ENCODE assay signal across 9 mouse cellular contexts in the genomic region with DNA sequence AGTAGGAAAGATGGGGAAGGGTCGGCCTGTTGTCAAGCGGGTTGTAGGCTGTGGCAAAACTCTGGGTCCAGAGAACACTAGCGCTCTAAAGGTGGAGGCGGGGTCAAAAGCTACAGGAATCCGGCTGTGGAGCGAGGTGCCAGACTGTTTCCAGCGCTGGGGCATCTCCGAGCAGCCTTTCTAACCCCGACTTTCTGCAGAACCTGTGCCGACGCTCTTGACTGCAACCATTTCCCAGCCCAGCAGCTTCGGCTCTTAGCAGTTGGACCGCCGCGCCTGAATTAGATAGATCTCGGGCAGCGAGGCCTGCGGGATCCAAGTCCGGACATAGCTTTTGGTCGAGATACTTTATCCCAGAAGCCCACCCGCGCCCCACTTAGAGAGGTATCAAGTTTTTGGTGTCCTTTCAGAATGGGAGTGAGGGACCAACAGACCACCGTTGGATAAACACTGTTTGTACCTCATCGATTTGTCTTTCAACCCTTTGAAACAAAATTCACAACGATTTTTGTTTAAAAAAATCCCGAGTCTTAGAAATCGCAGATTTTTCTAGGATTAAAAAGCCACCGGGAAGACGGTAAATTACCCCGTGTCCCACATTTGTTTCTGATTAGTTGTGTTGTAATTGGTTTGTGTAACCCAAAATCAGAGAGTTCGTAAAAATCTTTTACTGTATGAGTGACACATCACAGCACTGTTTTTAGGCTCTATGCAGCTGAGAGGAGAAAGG. TPM values are rescaled to one million over a fixed set of nuclear protein-coding genes. Genes with fewer than 3 reads are reported as not detected.
DNase-seq lines count a peak whose midpoint lies in the region; ATAC-seq and TF ChIP-seq lines count a peak whose summit lies in the region.
"Had no signal": no experiment of that assay in that cellular context is flagged by ENCODE, and none has a peak within 500 bp of the region (broad histone marks: within the 10 kb centered on the region; RNA-seq: fewer than 3 reads in every experiment).

No protein-coding gene starts in this region.

- no peak overlapping the region for H3K9ac ChIP-seq in ES-Bruce4 (ENCODE audit: low read depth, poor library complexity, severe bottlenecking)
- no peak overlapping the region for H3K9ac ChIP-seq in heart, embryonic 12.5 days
- peak overlapping the region; percentile 50 for H3K9ac ChIP-seq in stomach, embryonic 14.5 days (replicated peaks; ENCODE audit: low read depth, low read length)
- H3K9ac ChIP-seq: liver, embryonic 15.5 days had no signal

- no peak overlapping the region for H3K27ac ChIP-seq in ES-Bruce4 (ENCODE audit: insufficient read depth, low read length)
- H3K27ac ChIP-seq in heart, embryonic 12.5 days (ENCODE audit: poor library complexity, severe bottlenecking): no peak overlapping the region
- peak overlapping the region; percentile 81 for H3K27ac ChIP-seq in stomach, embryonic 14.5 days (ENCODE audit: low read length)
- H3K27ac ChIP-seq: liver, embryonic 15.5 days had no signal

- no peaks in the 10 kb centered on the region for H3K4me1 ChIP-seq in ES-Bruce4 (ENCODE audit: control insufficient read depth, insufficient read depth, low read length)
- peaks cover 27% of the 10 kb centered on the region for H3K4me1 ChIP-seq in heart, embryonic 12.5 days (replicated peaks)
- peaks cover 16% of the 10 kb centered on the region for H3K4me1 ChIP-seq in stomach, embryonic 14.5 days (ENCODE audit: control insufficient read depth, insufficient read depth, low read length)

- intact Hi-C loops in gastrocnemius, postnatal 14 days (cut with DNase I; ENCODE audit: low total_unique reads): loop anchor here (10.0 kb wide), 2 partner anchors 75 to 385 kb away; no protein-coding TSS in a partner anchor

- DNase-seq in cerebellum, postnatal 25 days: peak; percentile 25 to 45
- DNase-seq in kidney, postnatal 14 days: peak; percentile 14
- DNase-seq in gastrocnemius, postnatal 14 days: no peak

- no peak for TF ChIP-seq CTCF in ES-Bruce4 (IDR thresholded peaks at IDR 0.05; ENCODE audit: low read depth, low read length)

- no peaks in the 10 kb centered on the region for H3K36me3 ChIP-seq in ES-Bruce4 (ENCODE audit: control insufficient read depth, insufficient read depth, low read length, poor library complexity, severe bottlenecking)
- no peaks in the 10 kb centered on the region for H3K36me3 ChIP-seq in heart, embryonic 12.5 days
- no peaks in the 10 kb centered on the region for H3K36me3 ChIP-seq in stomach, embryonic 14.5 days (ENCODE audit: control insufficient read depth, insufficient read depth, low read length)
- H3K36me3 ChIP-seq: liver, embryonic 15.5 days had no signal

- TF ChIP-seq EP300 in ES-Bruce4 (IDR thresholded peaks at IDR 0.05; ENCODE audit: insufficient read depth, low read depth, low read length): no peak

- H3K27me3 ChIP-seq in ES-Bruce4 (ENCODE audit: control insufficient read depth, insufficient read depth, low read length, poor library complexity, severe bottlenecking): peaks cover 22% of the 10 kb centered on the region
- peaks cover 65% of the 10 kb centered on the region for H3K27me3 ChIP-seq in heart, embryonic 12.5 days (replicated peaks)
- H3K27me3 ChIP-seq in stomach, embryonic 14.5 days (ENCODE audit: control insufficient read depth, insufficient read depth, low read length): peaks cover 6% of the 10 kb centered on the region; the same call in 1 of the 2 replicates

- 2% methylated on average over 31 of the region's 31 CpGs for WGBS in heart, embryonic 12.5 days
- 1% methylated on average over 31 of the region's 31 CpGs for WGBS in stomach, embryonic 14.5 days

- peak overlapping the region; percentile 88 for H3K4me2 ChIP-seq in heart, embryonic 12.5 days
- H3K4me2 ChIP-seq in stomach, embryonic 14.5 days (replicated peaks; ENCODE audit: low read depth, low read length): peak overlapping the region; percentile 80

- H3K9me3 ChIP-seq in ES-Bruce4 (replicated peaks; ENCODE audit: control insufficient read depth, insufficient read depth, low read length, poor library complexity, severe bottlenecking): no peaks in the 10 kb centered on the region
- H3K9me3 ChIP-seq in heart, embryonic 12.5 days (replicated peaks): no peaks in the 10 kb centered on the region
- H3K9me3 ChIP-seq in stomach, embryonic 14.5 days (ENCODE audit: control insufficient read depth, low read depth, low read length): no peaks in the 10 kb centered on the region
- H3K9me3 ChIP-seq: liver, embryonic 15.5 days had no signal

- ATAC-seq in cerebellum, adult (ENCODE audit: insufficient number of reproducible peaks, low FRiP score, low TSS enrichment): no peak
- no peak for ATAC-seq in heart, embryonic 12.5 days (ENCODE audit: insufficient number of reproducible peaks, low FRiP score)
- ATAC-seq in stomach, embryonic 14.5 days (ENCODE audit: insufficient number of reproducible peaks, insufficient read depth, low FRiP score, low read depth): no peak
- no peak for ATAC-seq in erythroid progenitor cell, adult 5-6 weeks (replicated peaks; ENCODE audit: low FRiP score, poor library complexity, severe bottlenecking)

- peak overlapping the region; percentile 29; the same call in 1 of the 2 replicates for H3K4me3 ChIP-seq in ES-Bruce4 (ENCODE audit: low read depth, low read length)
- H3K4me3 ChIP-seq in heart, embryonic 12.5 days: peak overlapping the region; percentile 52
- peak overlapping the region; percentile 49 for H3K4me3 ChIP-seq in stomach, embryonic 14.5 days (ENCODE audit: low read depth, low read length)

- TF ChIP-seq POLR2A in ES-Bruce4 (IDR thresholded peaks at IDR 0.05; ENCODE audit: insufficient read depth, low read length): no peak

RNA-seq across cellular contexts. Expression of a gene that starts 1.4 kb away (rescaled TPM):
- polyA plus RNA-seq in ES-Bruce4 (2011; ENCODE audit: insufficient read depth, insufficient read length, low read depth, missing spikeins): 0.44 TPM in 1 of 2 replicates, not detected in the other
- 0.59 and 1.0 TPM in 2 replicates for polyA plus RNA-seq in heart, embryonic 12.5 days (2016; fragmentation: Nextera tagmentation; extraction: Ambion mirVana)
- polyA plus RNA-seq in stomach, embryonic 14.5 days (2014; fragmentation: Nextera tagmentation; extraction: Ambion mirVana): 7.7 and 9.3 TPM in 2 replicates
- total RNA-seq in erythroid progenitor cell, adult 5-6 weeks (2015; ENCODE audit: low replicate concordance): not detected in 2 replicates
- not detected in 2 replicates for total RNA-seq in erythroid progenitor cell, adult 5-6 weeks (2017; ENCODE audit: low replicate concordance)
- not detected for total RNA-seq in gastrocnemius, postnatal 14 days (2021)

RNA-seq across cellular contexts. Expression of a gene that starts 27.8 kb away (rescaled TPM):
- polyA plus RNA-seq in ES-Bruce4 (2011; ENCODE audit: insufficient read depth, insufficient read length, low read depth, missing spikeins): 83.0 and 86.6 TPM in 2 replicates
- polyA plus RNA-seq in heart, embryonic 12.5 days (2016; fragmentation: Nextera tagmentation; extraction: Ambion mirVana): 318 and 327 TPM in 2 replicates
- 224 and 233 TPM in 2 replicates for polyA plus RNA-seq in stomach, embryonic 14.5 days (2014; fragmentation: Nextera tagmentation; extraction: Ambion mirVana)
- 54.1 and 61.6 TPM in 2 replicates for total RNA-seq in erythroid progenitor cell, adult 5-6 weeks (2015; ENCODE audit: low replicate concordance)
- total RNA-seq in erythroid progenitor cell, adult 5-6 weeks (2017; ENCODE audit: low replicate concordance): 40.6 and 62.4 TPM in 2 replicates
- total RNA-seq in gastrocnemius, postnatal 14 days (2021): 100 to 1,000 TPM; 229 to 279 TPM
